Mouse (Mus musculus): ENCODE data around the gene Fam166a.

DNA sequence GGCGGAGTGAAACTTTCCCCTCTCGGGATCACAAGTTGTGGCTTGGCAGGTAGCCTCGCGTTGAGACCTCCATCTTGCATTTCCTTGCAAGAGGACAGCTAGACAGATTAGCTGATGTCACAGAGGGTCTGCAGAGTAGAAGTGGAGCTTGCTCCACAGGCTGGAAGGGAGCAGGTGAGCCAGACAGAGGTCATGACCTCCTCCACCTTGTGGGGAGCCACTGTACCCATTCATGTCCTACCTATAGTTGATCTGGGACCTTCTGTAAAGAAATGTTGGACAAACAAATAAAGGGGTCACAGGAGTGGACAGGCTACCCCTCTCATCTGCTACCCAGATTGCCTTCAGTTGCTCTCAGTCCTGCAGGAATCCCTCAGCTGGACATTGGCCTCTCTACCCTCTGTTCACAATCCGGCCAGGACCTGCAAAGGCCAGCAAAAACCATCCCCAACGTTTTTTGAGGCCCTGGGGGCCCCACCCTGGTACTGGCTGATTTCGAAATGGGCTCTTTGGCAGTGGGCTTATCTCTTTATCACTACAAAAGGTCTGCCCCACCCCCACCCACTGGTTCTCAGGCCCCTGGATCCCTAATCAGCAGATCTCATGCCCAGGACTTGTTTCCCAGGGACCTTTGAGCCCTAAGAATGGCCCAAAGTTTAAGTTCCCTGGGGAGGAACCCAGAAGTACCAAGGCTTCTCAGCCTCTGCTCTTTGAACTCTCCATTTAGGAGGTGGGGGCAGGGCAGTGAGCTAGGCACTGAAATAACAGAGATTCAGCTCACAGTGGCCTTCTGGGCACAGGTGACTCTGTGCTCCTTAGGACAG lies 43.5 kb upstream of the Fam166a start:
- TF ChIP-seq CHD2 (IDR thresholded peaks at IDR 0.05; ENCODE audit: low read depth, low read length) (no peak), HCFC1 (IDR thresholded peaks at IDR 0.05; ENCODE audit: borderline replicate concordance, insufficient read depth, low read length) (no peak), ZNF384 (IDR thresholded peaks at IDR 0.05; ENCODE audit: low read depth, low read length) (no peak), ZC3H11A (IDR thresholded peaks at IDR 0.05; ENCODE audit: borderline replicate concordance, low read depth, low read length) (no peak), MAFK (IDR thresholded peaks at IDR 0.05; ENCODE audit: insufficient read depth, low read depth, low read length) (no peak)

Measured in ES-E14 (cell line).